Mouse (Mus musculus) ES-CJ7 (cell line): ENCODE measurements around the gene Sspo.

ENCODE experiments used
- DNase-seq: peaks from one replicate; pipeline ENCODE4 v3.0.0; 2011; ENCODE audit warnings: low read depth, low spot score

Gene Sspo

DNA sequence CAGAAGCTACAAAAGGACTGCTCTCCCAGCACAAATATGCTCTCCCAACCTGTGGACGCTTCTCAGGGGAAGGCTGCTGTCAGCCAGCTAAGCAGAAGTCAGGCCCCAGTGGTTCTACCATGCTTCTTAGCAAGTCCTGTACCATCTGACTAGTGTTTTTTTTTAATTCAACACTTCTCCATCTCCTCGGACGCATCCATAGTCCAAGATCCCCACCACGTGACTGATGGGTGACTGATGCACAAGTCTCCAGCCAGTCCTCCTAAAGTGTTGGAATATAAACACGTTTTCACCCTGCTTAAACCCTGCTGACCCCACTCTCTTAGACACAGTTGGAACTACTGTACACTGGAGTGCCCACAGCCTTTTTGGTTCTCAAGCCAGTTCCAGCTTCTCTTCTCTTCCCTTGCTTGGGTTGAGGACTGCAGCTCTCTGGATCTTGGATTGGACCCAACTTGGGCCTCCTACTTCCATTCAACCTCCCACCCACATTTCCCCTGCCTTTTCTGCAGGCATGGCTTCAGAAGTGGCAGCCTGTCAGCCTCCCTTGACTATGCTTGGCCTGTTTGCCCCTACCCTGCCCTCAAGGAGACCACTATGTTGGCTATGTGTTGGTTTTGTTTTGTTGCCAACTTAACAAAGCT is 12.2 kb upstream of the Sspo start:
- no peak for DNase-seq

DNA sequence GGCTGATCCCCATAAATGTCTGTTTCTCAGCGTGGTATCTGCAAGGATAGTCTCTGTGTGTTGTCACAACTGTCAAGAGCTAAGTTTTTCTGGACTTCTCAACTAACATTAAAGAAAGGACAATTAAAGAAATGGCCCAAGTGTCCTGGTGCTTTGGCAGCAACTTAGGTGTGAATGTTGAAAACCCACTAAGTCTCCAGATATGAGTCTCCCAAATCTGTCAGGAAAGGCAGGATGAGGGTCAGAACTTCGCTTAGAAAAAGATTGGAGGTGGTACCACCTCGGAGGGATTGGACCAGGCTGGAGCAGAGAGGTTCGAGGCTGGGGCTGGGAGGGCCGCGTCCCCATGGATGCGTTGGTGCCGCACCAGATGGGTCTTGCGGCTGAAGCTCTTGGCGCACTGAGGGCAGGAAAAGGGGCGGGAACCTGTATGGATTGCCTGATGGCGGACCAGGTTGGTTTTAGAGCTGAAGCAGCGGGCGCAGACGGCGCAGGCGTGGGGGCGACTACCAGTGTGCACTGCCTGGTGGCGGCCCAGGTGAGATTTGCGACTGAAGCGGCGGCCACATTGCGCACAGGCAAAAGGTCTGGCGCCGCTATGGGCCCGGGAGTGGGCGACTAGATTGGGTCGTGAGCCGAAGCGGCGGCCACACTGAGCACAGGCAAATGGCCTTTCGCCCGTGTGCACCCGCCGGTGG is 10.2 kb upstream of the Sspo start:
- DNase-seq: peak; percentile 78

DNA sequence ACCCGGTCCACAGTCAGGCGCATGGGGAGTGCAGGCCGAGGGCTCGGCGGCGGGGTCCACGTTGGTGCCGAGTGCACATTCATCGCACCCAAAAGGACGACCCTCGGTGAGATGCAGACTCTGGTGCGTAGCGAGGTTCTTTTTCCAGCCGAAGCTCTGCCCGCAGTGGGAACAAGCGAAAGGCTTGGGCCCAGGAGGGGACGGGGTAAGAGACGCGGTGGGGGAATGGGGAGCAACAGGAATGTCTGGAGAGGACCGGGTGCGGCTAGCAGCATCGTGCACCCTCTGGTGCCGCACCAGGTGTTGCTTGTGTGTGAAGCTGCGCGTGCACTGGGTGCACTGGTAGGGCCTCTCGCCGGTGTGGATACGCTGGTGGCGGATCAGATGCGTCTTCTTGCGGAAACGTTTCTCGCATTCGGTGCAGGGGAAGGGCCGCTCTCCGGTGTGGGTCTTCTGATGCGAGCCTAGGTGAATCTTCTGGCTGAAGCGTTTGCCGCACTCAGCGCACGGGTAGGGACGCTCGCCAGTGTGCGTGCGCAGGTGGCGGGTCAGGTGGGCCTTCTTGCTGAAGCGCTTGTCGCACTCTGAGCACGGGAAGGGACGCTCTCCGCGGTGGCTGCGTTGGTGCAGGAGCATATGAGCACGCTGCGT is 9.4 kb upstream of the Sspo start:
- DNase-seq: peak; percentile 82

GRCm38 (mm10) chr6:48439654-48440053 is 8.4 kb upstream of the Sspo start:
- DNase-seq: peak; percentile 32

DNA sequence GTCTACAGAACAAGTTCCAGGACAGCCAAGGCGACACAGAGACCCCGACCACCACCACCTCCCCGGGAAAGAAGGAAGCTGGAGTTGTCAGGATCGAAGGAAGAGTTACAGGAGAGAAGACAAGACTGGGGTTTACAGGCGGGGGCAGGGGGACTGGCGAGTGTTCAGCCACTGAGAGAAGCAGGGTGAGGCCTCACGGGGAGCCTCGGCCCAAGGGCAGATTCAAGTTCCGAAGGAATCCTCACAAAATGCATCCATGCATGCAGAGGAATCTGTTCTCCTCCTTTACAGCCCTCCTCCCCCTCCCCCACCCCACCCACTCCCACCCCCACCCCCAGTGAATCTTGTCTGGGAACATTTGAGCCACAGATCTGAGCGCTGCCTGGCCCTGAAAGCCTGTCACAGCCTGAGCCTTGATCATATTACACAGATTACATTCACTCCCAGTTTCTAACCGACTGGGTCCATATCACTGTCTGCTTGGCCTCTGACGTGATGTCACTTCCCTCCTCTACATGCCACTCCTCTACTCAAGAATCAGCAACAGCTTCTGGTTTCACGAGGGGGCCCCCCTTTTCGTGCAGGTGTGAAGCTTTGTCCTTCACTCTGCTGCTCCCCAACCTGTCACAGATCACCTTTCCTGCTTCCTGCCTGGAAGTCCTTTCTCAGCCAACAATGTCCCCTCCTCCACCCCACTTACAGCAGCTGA is 7.6 kb upstream of the Sspo start:
- DNase-seq: no peak

GRCm38 (mm10) chr6:48443592-48444309 is 4.3 kb upstream of the Sspo start:
- DNase-seq: peak; percentile 98

GRCm38 (mm10) chr6:48444310-48445180 is 3.5 kb upstream of the Sspo start:
- peak; percentile 96 for DNase-seq

GRCm38 (mm10) chr6:48445181-48446101 is 2.6 kb upstream of the Sspo start, which contains the start of gene Zfp467:
TSS of gene Zfp467 (minus strand) at chr6:48445825.
- DNase-seq: peak; percentile 67

- DNase-seq: no peak
Measured at GRCm38 (mm10) chr6:48446256-48446655, 1.8 kb upstream of the Sspo start.

GRCm38 (mm10) chr6:48446896-48447295 is 1.1 kb upstream of the Sspo start:
- no peak for DNase-seq

DNA sequence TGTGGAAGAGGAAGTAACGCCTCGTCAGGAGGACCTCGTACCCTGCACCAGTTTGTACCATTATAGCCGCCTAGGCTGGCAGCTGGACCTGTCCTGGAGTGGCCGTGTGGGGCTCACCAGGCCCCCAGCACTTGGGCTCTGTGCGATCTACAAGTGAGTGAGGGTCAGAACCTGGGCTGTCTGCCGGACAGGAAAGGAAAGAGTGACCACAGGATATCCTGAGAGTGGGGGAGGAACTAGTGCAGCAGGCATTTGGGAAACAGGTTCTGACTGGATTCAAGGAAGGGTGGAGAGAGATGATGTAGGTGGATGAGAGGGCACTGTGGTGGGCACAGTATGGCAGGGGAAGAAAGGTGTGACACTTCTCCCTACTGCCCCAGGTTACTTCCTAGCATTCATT is 498 bp downstream of the Sspo start:
- no peak for DNase-seq

DNA sequence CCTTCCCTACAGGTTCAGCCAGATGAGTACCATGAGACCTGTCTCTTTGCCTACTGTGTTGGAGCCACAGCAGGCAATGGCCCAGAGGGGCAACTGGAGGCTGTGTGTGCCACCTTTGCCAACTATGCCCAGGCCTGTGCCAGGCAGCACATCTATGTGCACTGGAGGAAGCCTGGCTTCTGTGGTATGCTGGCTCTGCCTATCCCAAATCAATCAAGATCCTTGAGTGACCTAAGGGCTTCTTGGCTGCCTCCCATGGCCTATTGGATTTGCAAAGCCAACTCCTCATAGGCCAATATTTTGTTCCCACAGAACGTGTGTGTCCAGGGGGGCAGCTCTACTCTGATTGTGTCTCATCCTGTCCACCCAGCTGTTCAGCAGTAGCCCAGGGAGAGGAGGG is 4.1 kb downstream of the Sspo start:
- DNase-seq: no peak

GRCm38 (mm10) chr6:48452771-48453170 is 4.7 kb downstream of the Sspo start:
- DNase-seq: no peak

DNA sequence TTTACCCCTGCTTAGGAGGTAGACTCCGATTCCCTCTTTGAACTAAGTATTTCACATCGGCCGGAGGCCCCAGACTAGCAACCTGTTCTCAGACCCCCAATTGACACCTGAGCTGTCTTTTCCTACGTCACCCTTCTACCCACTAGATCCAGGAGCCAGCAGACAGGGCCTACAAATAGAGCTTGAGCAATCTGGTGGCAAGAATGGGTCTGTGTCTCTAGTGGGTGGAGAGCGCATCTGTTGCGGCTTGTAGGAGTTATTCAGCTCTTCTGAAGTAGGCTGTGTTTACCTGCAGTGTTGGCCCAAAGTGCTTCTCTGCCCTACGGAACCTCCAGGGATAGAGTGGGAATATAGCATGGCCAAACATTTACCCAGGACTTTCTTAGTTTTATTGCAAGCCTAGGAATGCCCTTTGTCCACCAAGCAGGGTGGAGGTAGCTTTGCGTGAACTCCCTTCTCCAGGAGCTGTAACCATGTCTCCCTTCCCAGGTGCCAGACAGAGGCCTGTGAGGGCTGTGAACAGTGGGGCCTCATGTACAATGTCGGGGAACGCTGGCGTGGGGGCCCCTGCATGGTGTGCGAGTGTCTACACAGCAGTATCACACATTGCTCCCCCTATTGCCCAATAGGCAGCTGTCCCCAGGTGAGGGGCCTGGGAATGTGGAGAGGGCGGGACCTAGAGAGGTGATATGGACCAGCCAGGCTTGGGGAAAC is 17.1 kb downstream of the Sspo start:
- DNase-seq: no peak

- DNase-seq: no peak
Measured at GRCm38 (mm10) chr6:48466715-48467114, 18.7 kb downstream of the Sspo start.

GRCm38 (mm10) chr6:48467490-48467889 is 19.5 kb downstream of the Sspo start:
- no peak for DNase-seq

DNA sequence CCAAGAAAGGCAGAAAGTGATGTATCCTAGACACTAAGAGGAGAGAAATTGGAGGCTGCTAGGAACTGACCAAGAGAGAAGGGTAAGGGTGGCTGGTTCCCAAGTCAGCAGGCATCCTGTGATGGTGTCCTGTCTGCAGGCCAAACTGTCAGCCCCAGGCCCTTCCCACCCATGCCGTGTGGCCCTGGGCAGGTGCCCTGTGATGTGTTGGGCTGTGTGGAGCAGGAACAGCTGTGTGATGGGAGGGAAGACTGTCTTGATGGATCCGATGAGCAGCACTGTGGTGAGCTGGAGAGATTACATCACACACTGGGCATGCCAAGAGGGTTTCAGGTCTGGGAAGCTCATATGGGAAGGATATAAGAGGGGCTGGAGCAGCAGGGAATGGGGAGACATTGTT is 22.7 kb downstream of the Sspo start:
- DNase-seq: no peak

DNA sequence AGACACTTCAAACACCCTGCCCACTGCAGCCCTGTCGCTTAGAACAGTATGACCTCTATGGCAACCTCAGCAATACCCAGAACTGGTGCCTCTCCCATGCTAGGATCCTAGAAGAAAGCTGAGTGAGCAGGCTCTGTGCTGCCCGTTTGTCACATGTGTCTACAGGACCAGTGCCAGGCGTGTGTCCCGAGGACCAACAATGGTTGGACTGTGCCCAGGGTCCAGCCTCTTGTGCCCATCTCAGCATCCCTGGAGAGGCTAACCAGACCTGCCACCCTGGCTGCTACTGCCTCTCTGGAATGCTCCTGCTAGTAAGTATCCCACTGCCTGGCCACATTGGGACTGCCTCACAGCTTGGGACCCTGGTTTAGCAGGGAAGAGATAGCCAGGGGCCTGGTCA is 30.4 kb downstream of the Sspo start:
- no peak for DNase-seq

- DNase-seq: no peak
Measured at GRCm38 (mm10) chr6:48482501-48482900, 34.5 kb downstream of the Sspo start.
